Comparison of ENCODE assay signal across 14 mouse cellular contexts in genomic region chr4:135935502-135935901, GRCm38 (mm10). TPM values are rescaled to one million over a fixed set of nuclear protein-coding genes. Genes with fewer than 3 reads are reported as not detected.
A peak's percentile ranks its signal among the peaks of the same experiment; 100 is the strongest.
DNase-seq lines count a peak whose midpoint lies in the region; ATAC-seq and TF ChIP-seq lines count a peak whose summit lies in the region.
"Had no signal": no experiment of that assay in that cellular context is flagged by ENCODE, and none has a peak within 500 bp of the region (broad histone marks: within the 10 kb centered on the region; RNA-seq: fewer than 3 reads in every experiment).

No protein-coding gene starts in this region.

- H3K9me3 ChIP-seq in heart, postnatal 0 days (replicated peaks; ENCODE audit: control insufficient read depth, low read length) = no peaks in the 10 kb centered on the region
- H3K9me3 ChIP-seq: forebrain, embryonic 13.5 days; midbrain, embryonic 15.5 days had no signal

- H3K4me2 ChIP-seq in heart, postnatal 0 days (ENCODE audit: low read depth, low read length) = no peak overlapping the region
- H3K4me2 ChIP-seq: forebrain, embryonic 13.5 days; lung, embryonic 14.5 days; midbrain, embryonic 15.5 days had no signal

- peak; percentile 47; the same call in 1 of the 2 replicates for ATAC-seq in heart, postnatal 0 days (ENCODE audit: insufficient read depth, low read depth)
- ATAC-seq: forebrain, embryonic 13.5 days; midbrain, embryonic 15.5 days had no signal

- H3K9ac ChIP-seq in heart, postnatal 0 days (replicated peaks; ENCODE audit: low read depth, low read length) = no peak overlapping the region
- H3K9ac ChIP-seq: forebrain, embryonic 13.5 days; lung, embryonic 14.5 days; midbrain, embryonic 15.5 days had no signal

- WGBS in heart, postnatal 0 days = 51% methylated on average over 5 of the region's 5 CpGs

- no peaks in the 10 kb centered on the region; the same call in 1 of the 2 replicates for H3K4me1 ChIP-seq in testis, adult 2 months (ENCODE audit: control insufficient read depth, insufficient read depth, low read length)
- H3K4me1 ChIP-seq in heart, postnatal 0 days (ENCODE audit: control insufficient read depth, insufficient read depth) = no peaks in the 10 kb centered on the region
- H3K4me1 ChIP-seq: midbrain, embryonic 15.5 days had no signal

- no peak for TF ChIP-seq EP300 in heart, postnatal 0 days (IDR thresholded peaks at IDR 0.05; ENCODE audit: low read depth)

- DNase-seq in testis, postnatal 14 days (ENCODE audit: low spot score) = no peak
- peak; percentile 41 for DNase-seq in gastrocnemius, postnatal 10 days
- no peak for DNase-seq in heart, postnatal 0 days (ENCODE audit: low spot score)
- peak; percentile 64 for DNase-seq in lung, postnatal 36 days
- no peak for DNase-seq in cerebellum, adult 8-10 months
- DNase-seq in cerebellum, postnatal 36 days = no peak
- DNase-seq in MN1 (ENCODE audit: low spot score) = no peak
- DNase-seq: lung, embryonic 14.5 days; right cerebral cortex, postnatal 14 days had no signal

- TF ChIP-seq POLR2A in testis, adult 2 months (IDR thresholded peaks at IDR 0.05; ENCODE audit: control insufficient read depth, low read depth, low read length) = no peak

- TF ChIP-seq CTCF in testis, adult 2 months (IDR thresholded peaks at IDR 0.05; ENCODE audit: control insufficient read depth, insufficient read depth, insufficient replicate concordance, low read depth, low read length) = no peak
- no peak for TF ChIP-seq CTCF in heart, postnatal 0 days (IDR thresholded peaks at IDR 0.05; ENCODE audit: low read depth)

- no peak overlapping the region for H3K4me3 ChIP-seq in testis, adult 2 months (ENCODE audit: control insufficient read depth, low read depth, low read length)
- H3K4me3 ChIP-seq in heart, postnatal 0 days (ENCODE audit: low read depth, low read length) = no peak overlapping the region
- H3K4me3 ChIP-seq: forebrain, embryonic 13.5 days; left cerebral cortex, adult 2 months; midbrain, embryonic 15.5 days had no signal

- H3K27me3 ChIP-seq in testis, adult 2 months (ENCODE audit: control insufficient read depth, insufficient read depth, low read length) = no peaks in the 10 kb centered on the region
- no peaks in the 10 kb centered on the region for H3K27me3 ChIP-seq in heart, postnatal 0 days (ENCODE audit: control insufficient read depth, insufficient read depth, low read length)
- H3K27me3 ChIP-seq: forebrain, embryonic 13.5 days; midbrain, embryonic 15.5 days had no signal

- H3K27ac ChIP-seq in testis, adult 2 months (ENCODE audit: control insufficient read depth, insufficient read depth, low read depth, low read length) = peak overlapping the region; percentile 44
- peak overlapping the region; percentile 80 for H3K27ac ChIP-seq in heart, postnatal 0 days (ENCODE audit: low read depth)
- H3K27ac ChIP-seq: forebrain, embryonic 13.5 days; kidney, postnatal 0 days; left cerebral cortex, adult 2 months; midbrain, embryonic 15.5 days had no signal

- H3K36me3 ChIP-seq in testis, adult 2 months (ENCODE audit: control insufficient read depth, insufficient read depth, low read length) = no peaks in the 10 kb centered on the region
- peaks cover 39% of the 10 kb centered on the region for H3K36me3 ChIP-seq in heart, postnatal 0 days (replicated peaks; ENCODE audit: control insufficient read depth, insufficient read depth, low read length)

RNA-seq across cellular contexts. Expression of gene Hmgcl, which starts 10.7 kb away (rescaled TPM):
- 10.2 and 11.6 TPM in 2 replicates for polyA plus RNA-seq in testis, adult 2 months (2012; rRNA removed)
- 10 to 100 TPM; 43.7 to 49.2 TPM for total RNA-seq in gastrocnemius, postnatal 10 days (2021)
- 44.3 and 48.8 TPM in 2 replicates for total RNA-seq in heart, postnatal 0 days (2014; rRNA removed; ENCODE audit: low replicate concordance)
- polyA plus RNA-seq in heart, postnatal 0 days (2015; fragmentation: Nextera tagmentation; extraction: Ambion mirVana) = 97.5 and 101 TPM in 2 replicates

RNA-seq across cellular contexts. Expression of gene Fuca1, which starts 15.0 kb away (rescaled TPM):
- polyA plus RNA-seq in testis, adult 2 months (2012; rRNA removed) = 76.9 and 84.0 TPM in 2 replicates
- 10 to 100 TPM; 36.1 to 41.4 TPM for total RNA-seq in gastrocnemius, postnatal 10 days (2021)
- total RNA-seq in heart, postnatal 0 days (2014; rRNA removed; ENCODE audit: low replicate concordance) = 24.3 and 30.3 TPM in 2 replicates
- polyA plus RNA-seq in heart, postnatal 0 days (2015; fragmentation: Nextera tagmentation; extraction: Ambion mirVana) = 48.4 and 50.4 TPM in 2 replicates

RNA-seq across cellular contexts. Expression of gene Gale, which starts 28.0 kb away (rescaled TPM):
- polyA plus RNA-seq in testis, adult 2 months (2012; rRNA removed) = 8.9 and 10.8 TPM in 2 replicates
- 1 to 10 TPM; 2.8 to 4.0 TPM for total RNA-seq in gastrocnemius, postnatal 10 days (2021)
- 6.7 and 18.2 TPM in 2 replicates for total RNA-seq in heart, postnatal 0 days (2014; rRNA removed; ENCODE audit: low replicate concordance)
- 10.4 and 11.8 TPM in 2 replicates for polyA plus RNA-seq in heart, postnatal 0 days (2015; fragmentation: Nextera tagmentation; extraction: Ambion mirVana)

RNA-seq across cellular contexts. Expression of gene Lypla2, which starts 36.9 kb away (rescaled TPM):
- polyA plus RNA-seq in testis, adult 2 months (2012; rRNA removed) = 24.6 and 26.7 TPM in 2 replicates
- total RNA-seq in gastrocnemius, postnatal 10 days (2021) = 10 to 100 TPM; 31.4 to 35.0 TPM
- 53.0 and 58.4 TPM in 2 replicates for total RNA-seq in heart, postnatal 0 days (2014; rRNA removed; ENCODE audit: low replicate concordance)
- 63.3 and 66.8 TPM in 2 replicates for polyA plus RNA-seq in heart, postnatal 0 days (2015; fragmentation: Nextera tagmentation; extraction: Ambion mirVana)

RNA-seq across cellular contexts. Expression of gene Cnr2, which starts 40.3 kb away (rescaled TPM):
- polyA plus RNA-seq in testis, adult 2 months (2012; rRNA removed) = 0.38 and 0.51 TPM in 2 replicates
- total RNA-seq in gastrocnemius, postnatal 10 days (2021) = under 1 TPM; 0.75 to 0.95 TPM
- total RNA-seq in heart, postnatal 0 days (2014; rRNA removed; ENCODE audit: low replicate concordance) = 0.15 and 0.27 TPM in 2 replicates
- polyA plus RNA-seq in heart, postnatal 0 days (2015; fragmentation: Nextera tagmentation; extraction: Ambion mirVana) = 0.36 and 0.44 TPM in 2 replicates
- polyA plus RNA-seq: midbrain, embryonic 15.5 days had no signal

Comparison
In these comparisons a context has a peak if more than half of its experiments do, and no peak if none do; other contexts are left out.
1. DNase-seq: peak in gastrocnemius, postnatal 10 days (single experiment) and lung, postnatal 36 days (single experiment); none in testis, postnatal 14 days (single experiment), heart, postnatal 0 days (single experiment), cerebellum, adult 8-10 months (single experiment), cerebellum, postnatal 36 days (0 of 2) and MN1 (single experiment).